Mouse (Mus musculus) cortical plate, adult 2 months (tissue): ENCODE measurements around the gene Krt25.

Source experiments
- CTCF ChIP-seq: fragments of 200-500 bp; IDR thresholded peaks from 2 replicates; pipeline ENCODE4 v1.5.1; 2011; ENCODE audit warnings: mild to moderate bottlenecking, control low read depth, low read length; ENCODE audit not compliant: insufficient read depth; ENCODE audit errors: extremely low read depth
- POLR2A ChIP-seq: fragments of 200-500 bp; IDR thresholded peaks from 2 replicates; pipeline ENCODE4 v1.6.1; 2011; ENCODE audit warnings: mild to moderate bottlenecking, low read length, control low read depth; ENCODE audit not compliant: insufficient read depth; ENCODE audit errors: extremely low read depth

GRCm38 (mm10) chr11:99284011-99284410, 38.7 kb downstream of the Krt25 start:
- TF ChIP-seq CTCF (no peak), POLR2A (no peak)
